Mouse (Mus musculus) kidney, postnatal 14 days (tissue): ENCODE data around the gene Kif27.

Source experiments
- DNase-seq: peaks from one replicate; pipeline ENCODE4 v3.0.0; 2022; ENCODE audit warnings: mixed read lengths

Gene Kif27

GRCm38 (mm10) chr13:58275599-58275998 is 83.3 kb downstream of the Kif27 start, which contains the start of gene Gkap1:
Gene Gkap1 (minus strand): TSS chr13:58275699.
- DNase-seq: no peak

GRCm38 (mm10) chr13:58275076-58275475 is 83.8 kb downstream of the Kif27 start:
- no peak for DNase-seq

GRCm38 (mm10) chr13:58274259-58274991 is 84.5 kb downstream of the Kif27 start:
- DNase-seq: peak; percentile 86

- DNase-seq: peak; percentile 30
These were observed 85.3 kb downstream of the Kif27 start for GRCm38 (mm10) chr13:58273411-58274258.

DNA sequence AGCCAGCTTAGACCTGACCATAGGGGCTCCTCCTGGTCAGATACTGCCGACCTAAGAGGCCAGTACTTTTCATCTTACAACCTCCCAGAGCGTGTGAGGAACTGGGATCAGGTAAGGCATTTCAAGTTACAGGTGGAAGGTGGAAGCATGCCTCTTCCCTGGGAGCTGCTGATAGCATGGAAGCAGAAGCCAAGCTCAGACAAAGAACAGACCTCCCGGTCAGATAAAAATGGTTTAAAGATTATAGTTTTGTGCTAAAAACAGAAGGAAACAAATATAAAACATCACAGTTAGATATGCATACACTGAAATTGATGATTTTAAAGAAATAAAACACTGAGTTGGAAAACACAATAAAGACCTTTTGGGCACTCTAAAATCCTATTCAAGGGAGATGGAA is 92.1 kb downstream of the Kif27 start:
- no peak for DNase-seq

DNA sequence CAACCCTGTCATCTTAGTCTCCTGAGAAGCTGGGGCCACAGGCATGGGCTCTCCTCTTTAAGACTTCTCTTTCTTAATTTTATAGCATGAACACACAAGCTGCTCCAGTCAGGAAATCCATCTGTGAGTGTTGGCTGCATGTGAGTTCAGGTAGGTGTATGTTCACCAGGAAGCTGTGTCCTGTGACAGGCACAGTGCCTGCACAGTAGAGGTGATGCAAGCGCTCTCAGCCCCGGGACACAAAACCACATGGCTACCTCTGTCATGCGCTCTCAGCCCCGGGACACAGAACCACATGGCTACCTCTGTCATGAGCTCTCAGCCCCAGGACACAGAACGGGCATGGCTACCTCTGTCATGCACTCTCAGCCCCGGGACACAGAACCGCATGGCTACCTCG is 95.4 kb downstream of the Kif27 start:
- no peak for DNase-seq

GRCm38 (mm10) chr13:58261674-58262073 is 97.2 kb downstream of the Kif27 start:
- no peak for DNase-seq

DNA sequence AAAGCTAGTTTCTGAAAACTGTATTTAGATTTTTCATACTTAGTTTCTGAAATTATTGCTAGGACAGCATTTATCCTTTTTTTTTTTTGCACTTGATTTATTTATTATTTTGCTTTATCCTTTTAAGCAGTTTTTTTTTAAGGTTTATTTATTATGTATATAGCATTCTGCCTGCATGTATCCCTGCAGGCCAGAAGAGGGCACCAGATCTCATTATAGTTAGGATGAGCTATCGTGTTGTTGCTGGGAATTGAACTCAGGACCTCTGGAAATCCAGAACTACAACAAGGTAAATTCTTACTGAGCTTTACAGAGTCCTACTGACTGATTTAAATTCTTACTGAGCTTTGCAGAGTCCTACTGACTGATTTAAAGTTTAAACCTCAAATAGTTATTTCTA is 105.7 kb downstream of the Kif27 start:
- no peak for DNase-seq

DNA sequence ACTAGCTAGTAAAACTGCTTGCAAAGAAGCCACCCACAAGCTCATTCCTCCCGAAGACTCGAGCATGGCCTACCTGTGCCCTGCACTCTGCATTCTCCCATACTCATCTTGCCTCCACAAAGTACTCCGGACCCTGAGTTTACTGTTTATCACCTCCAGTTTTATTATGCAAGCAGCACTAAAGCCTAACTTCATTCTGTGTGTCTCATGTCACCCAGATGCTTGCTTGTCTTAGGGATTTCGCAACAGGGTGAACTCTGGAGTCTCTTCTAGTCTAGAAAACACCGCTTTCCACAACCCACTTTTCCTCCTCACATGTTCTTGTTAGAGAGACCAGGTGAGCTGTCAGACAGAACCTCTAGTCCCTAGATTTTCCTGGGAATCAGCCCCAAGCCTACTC is 110.0 kb downstream of the Kif27 start:
- no peak for DNase-seq
